Mouse (Mus musculus) granulocyte monocyte progenitor cell, adult 5-6 weeks (primary cell): ENCODE results near the gene Focad. TPM values are rescaled to one million over a fixed set of nuclear protein-coding genes. Genes with fewer than 3 reads are reported as not detected.

Experiments used
- ATAC-seq: replicated peaks from 2 replicates; pipeline ENCODE4 v1.8.0; 2016; ENCODE audit warnings: mild to moderate bottlenecking, moderate TSS enrichment, inconsistent platforms; ENCODE audit not compliant: poor library complexity, severe bottlenecking
- total RNA-seq, 2 experiments: library from RNA; stranded (forward) in 1 of 2; stranded (reverse) in 1 of 2; fragments of 200-712, 200-1000 nt in 1 of 2; fragments of >200 nt in 1 of 2; fragmentation: Nextera tagmentation in 1 of 2; gene quantifications; 2 replicates each; pipeline ENCODE4 v1.2.3; 2014 to 2017

Gene Focad
- total RNA-seq, 2 experiments from 2014 or later = 15.6 to 16.8 TPM

- no peak for ATAC-seq
These were observed 275.5 kb downstream of the Focad start for GRCm38 (mm10) chr4:88369951-88370350.

GRCm38 (mm10) chr4:88370819-88371218 lies 276.4 kb downstream of the Focad start:
- ATAC-seq = no peak

GRCm38 (mm10) chr4:88372293-88373224 lies 278.1 kb downstream of the Focad start:
- ATAC-seq = no peak

GRCm38 (mm10) chr4:88390036-88390435 lies 295.6 kb downstream of the Focad start:
- ATAC-seq = peak; percentile 53

- ATAC-seq = peak; percentile 76
These were observed 296.2 kb downstream of the Focad start for GRCm38 (mm10) chr4:88390596-88390995.

- ATAC-seq = peak; percentile 98
These were observed 301.3 kb downstream of the Focad start for GRCm38 (mm10) chr4:88395717-88396116.

GRCm38 (mm10) chr4:88396995-88397521 lies 302.6 kb downstream of the Focad start:
- no peak for ATAC-seq

- no peak for ATAC-seq
These were observed 306.0 kb downstream of the Focad start for GRCm38 (mm10) chr4:88400302-88400991.

- no peak for ATAC-seq
These were observed 306.5 kb downstream of the Focad start for GRCm38 (mm10) chr4:88400992-88401313.

- ATAC-seq = no peak
These were observed 308.5 kb downstream of the Focad start for GRCm38 (mm10) chr4:88402884-88403283.

- peak; percentile 97 for ATAC-seq
These were observed 312.7 kb downstream of the Focad start for GRCm38 (mm10) chr4:88406887-88407696.

- ATAC-seq = no peak
These were observed 314.9 kb downstream of the Focad start for GRCm38 (mm10) chr4:88409279-88409678.

GRCm38 (mm10) chr4:88412331-88412730 lies 317.9 kb downstream of the Focad start:
- ATAC-seq = no peak

- peak; percentile 77 for ATAC-seq
These were observed 320.6 kb downstream of the Focad start for GRCm38 (mm10) chr4:88415017-88415416.

- ATAC-seq = peak; percentile 77
These were observed 324.9 kb downstream of the Focad start for GRCm38 (mm10) chr4:88419378-88419777.

GRCm38 (mm10) chr4:88424563-88424962 lies 330.1 kb downstream of the Focad start:
- ATAC-seq = no peak

- ATAC-seq = no peak
These were observed 333.3 kb downstream of the Focad start for GRCm38 (mm10) chr4:88427630-88428239.

GRCm38 (mm10) chr4:88432412-88433024 lies 338.1 kb downstream of the Focad start:
- ATAC-seq = peak; percentile 97

GRCm38 (mm10) chr4:88436593-88437165 lies 342.2 kb downstream of the Focad start:
- ATAC-seq = no peak
